Mouse (Mus musculus) urinary bladder, postnatal 14 days (tissue): ENCODE results near the gene Polk.

Experiments
- DNase-seq: peaks from one replicate; pipeline ENCODE4 v3.0.0; 2021; ENCODE audit warnings: low spot score

Gene Polk

GRCm38 (mm10) chr13:96462644-96463043 is 79.7 kb downstream of the Polk start:
- DNase-seq = no peak

DNA sequence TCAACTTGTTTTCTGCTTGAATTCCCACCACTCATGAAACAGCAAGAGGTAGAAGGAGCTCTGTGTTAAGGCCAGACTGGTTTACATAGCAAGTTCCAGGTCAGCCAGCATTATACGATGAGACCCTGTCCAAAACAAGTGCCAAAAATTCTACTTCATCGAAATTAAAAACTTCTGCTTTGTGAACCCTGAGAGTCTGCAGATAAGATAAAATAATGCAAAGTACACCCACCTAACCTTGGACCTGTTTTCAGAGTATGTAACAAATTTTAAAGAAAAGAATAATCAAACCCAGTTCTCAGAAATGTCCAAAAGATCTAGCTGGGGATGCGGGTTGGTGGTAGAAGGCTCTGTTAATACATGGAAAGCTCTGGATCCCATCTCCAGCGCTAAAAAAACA is 83.8 kb downstream of the Polk start:
- DNase-seq = no peak

GRCm38 (mm10) chr13:96458018-96458417 is 84.4 kb downstream of the Polk start:
- DNase-seq = no peak

DNA sequence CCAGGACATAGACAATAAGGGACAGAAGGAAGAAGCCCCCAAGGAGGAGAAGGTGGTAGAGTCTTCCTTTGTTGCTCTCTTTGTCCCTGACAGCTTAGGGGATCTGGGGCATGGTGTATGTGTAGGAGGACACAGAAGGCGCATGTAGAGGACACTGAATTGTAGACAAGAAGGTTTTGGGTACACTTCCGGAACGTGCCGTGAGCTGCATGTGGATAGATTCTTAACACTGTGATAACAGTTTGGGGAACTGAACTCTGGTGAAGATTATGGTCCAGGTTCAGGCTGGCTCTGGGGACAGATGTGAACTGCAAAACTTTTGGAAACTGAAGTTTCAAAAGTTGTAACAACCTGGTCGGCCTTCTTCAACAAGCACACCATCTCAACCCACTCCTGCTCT is 84.8 kb downstream of the Polk start:
- DNase-seq = no peak

- DNase-seq = peak; percentile 69
Measured at GRCm38 (mm10) chr13:96454288-96454687, 88.1 kb downstream of the Polk start.

DNA sequence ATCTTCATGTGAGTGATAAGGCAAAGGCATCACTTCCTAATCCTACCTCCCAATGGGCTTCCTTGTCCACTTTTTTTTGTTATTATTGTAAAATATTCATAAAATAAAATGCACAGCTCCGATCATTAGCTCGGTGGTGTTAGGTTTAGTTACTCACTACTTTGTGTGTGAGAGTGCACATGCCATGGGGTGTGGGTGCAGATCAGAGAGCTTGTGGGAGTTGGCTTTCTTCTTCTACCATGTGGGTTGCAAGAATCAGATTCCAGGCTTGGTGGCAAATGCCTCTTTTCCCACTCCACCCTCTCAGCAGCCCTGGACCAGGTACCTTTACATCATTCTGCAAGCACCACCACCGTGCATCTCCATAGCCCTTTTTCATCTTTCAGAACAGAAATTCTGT is 89.8 kb downstream of the Polk start:
- DNase-seq = no peak

DNA sequence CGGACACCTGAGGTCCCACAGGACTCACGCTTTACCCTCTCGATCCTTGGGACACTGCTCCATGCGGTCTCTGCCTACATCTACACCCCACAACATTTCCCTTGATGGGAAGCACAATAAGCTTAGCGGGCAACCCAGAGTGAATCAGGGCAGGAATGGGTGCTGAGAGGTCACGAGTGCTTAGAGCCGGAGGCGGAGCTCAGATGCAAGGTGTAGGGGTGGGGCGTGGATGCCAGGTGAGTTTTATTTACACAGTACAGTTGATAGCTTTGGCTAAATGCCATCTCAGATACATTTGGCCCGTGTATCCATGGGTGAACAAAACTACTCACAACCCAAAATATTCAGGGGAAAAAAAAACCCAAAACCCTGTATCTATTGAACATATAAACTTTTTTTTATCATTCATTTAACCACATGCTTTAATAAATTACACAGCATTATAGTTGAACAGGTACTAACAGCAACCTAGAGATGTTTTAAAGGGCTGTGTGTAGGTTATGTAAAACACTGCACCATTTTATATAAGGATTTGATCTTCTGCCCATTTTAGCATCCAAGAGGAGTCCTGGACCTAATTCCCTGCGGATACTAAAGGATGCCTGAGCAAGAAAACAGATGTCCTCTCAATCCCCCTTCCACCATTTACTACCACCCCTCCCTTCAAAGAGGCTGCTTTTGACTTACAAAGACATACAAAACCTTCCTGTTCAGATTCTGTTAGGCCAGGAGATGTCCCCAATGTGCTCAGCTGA is 90.8 kb downstream of the Polk start:
- DNase-seq = no peak

DNA sequence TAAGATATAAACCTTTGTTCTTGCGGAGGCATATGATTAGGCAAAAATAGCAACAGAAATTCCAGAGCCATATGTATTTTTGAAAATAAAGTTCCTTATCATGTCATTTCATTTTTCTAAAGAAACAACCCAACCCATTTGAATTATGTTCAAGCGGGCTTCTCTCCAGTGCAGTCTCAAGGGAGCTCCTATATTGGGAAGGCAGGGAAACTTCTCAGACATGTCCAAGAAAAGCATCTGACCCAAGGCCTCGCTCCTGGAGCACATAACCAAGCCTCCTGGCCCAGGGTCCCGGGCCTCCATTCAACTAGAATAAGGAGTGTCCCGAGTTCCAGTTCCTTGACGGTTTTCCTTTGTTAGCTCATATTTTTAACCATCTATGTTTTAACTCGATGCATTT is 91.5 kb downstream of the Polk start:
- DNase-seq = peak; percentile 53

GRCm38 (mm10) chr13:96450205-96450856 is 92.0 kb downstream of the Polk start:
- peak; percentile 35 for DNase-seq

GRCm38 (mm10) chr13:96440436-96440835 is 101.9 kb downstream of the Polk start:
- no peak for DNase-seq

DNA sequence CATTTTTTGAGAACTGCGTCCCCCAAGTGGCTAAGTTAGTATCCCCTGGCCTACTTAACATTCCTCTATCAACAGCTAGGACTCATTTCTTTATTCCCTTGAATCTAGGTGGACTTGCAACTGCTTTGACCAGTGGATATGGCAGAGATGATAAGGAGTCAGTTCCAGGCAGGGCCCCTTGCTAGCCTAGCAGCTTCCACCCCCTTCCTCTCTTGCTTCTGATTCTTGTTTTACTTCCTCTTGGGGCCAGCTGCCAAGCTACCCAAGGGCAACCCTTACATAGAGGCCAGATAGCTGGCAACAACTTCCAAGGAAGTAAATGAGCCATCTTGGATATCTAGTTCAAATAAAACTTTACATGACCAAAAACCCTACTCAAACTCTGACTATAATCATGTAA is 105.5 kb downstream of the Polk start:
- DNase-seq = no peak

DNA sequence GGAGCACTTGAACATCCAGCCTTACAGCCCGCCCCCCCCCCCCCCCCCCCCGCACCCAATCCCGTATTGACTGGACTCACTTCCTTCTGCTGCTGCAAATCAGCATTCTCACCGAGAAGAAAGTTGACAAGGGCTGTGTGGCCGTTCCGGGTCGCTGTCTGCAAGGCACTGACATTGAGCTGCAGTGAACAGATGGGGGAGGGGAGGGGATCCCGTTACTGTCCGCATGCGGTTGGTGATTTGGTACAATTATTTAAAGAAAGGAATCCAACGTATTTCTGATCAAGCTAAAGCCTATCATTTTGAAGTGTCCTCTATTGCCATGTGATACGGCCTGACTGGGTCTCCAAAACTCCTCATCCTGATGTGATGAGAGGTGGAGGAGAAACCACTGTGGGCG is 106.6 kb downstream of the Polk start:
- DNase-seq = no peak

DNA sequence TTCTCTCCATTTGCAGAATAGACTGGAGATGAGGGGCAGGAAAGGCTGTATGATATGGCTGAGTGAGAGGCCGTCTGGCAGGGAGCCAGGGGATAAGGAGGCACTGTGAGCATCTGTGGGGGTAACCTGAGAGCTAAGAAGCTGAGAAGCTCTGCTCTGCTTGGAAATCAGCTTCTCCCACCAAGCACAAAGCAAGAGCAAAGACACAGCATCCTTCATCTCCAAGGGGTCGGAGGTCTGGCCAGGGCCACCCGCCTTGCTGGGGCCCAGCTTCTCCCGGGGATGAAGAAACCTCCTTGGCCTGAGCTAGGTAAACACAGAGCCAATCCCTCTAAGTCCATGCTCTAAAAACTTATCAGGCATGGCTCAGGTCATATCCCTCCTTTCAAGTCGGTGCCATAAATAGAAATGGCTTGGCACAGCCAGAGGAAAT is 107.5 kb downstream of the Polk start:
- peak; percentile 33 for DNase-seq

- DNase-seq = no peak
Measured at GRCm38 (mm10) chr13:96433648-96434190, 108.7 kb downstream of the Polk start.

DNA sequence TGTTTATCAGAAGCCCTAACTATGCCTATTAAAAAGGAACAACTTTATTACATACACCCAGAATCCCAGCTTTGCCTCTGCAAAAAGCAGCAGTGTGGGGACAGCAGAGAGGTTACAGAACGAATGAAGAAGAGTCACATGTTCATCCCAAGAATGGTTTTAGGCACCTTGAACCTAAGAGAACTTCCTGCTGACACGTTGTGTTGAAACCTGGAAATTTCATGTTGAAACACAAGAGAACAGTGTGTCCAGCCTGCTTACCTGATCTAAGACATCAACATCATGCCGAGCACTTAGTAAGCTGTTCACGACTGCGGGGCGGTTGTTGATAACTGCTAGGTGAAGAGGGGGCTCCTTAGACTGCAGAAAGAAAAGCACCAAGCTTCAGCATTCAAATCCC is 109.3 kb downstream of the Polk start:
- no peak for DNase-seq

DNA sequence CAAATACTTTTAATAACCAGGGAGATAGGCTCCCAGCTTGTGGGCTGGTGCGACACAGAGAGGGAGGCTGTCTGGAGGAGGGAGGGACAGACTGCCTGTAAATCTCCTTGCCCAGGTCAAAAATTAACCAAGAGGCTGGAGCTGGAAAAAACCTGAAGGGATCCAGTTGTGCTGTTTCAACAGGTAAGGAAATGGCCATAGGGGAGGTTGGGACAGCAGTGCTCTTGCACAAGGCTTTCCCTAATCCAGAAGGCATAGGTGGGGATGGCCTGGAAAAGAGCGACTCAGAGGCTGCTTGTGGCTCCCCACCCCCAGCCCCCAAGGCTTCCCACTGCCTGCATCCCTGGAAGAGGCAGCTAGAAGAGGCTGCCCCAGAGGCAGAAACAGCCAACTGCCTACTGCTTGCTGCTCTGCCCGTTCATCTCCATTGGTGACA is 110.0 kb downstream of the Polk start:
- peak; percentile 13 for DNase-seq

DNA sequence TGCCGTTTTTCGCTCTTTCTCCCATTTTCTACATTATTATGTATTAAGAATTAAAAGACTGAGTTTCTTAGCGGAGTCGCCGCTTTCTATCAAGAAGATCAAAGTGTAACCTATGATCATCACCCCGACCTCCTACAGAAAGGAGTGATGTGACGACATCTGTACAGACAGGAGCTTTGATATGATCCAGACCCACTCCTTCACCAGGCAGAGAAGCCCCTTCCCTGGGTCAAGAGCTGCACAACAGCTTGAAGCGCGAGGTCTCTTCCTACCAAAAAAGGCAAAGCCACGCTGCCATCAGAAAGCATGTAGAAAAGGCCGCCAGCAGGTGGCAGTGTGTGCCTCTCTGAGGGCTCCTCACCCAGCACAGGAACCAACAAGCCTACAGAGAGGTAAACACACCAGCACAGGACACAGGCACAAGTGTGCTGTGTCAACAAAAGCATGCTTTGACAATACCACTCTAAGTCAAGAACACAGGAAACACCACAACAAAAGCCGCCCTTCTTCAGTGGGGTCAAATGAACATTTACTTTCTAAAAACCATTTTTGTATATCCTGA is 110.7 kb downstream of the Polk start:
- peak; percentile 95 for DNase-seq
